Mouse (Mus musculus) left cerebral cortex, adult 2 months (tissue): Measurements from ENCODE around the gene Tagap1. TPM values are rescaled to one million over a fixed set of nuclear protein-coding genes. Genes with fewer than 3 reads are reported as not detected.
"Not testable (repeated sequence)": the region's sequence is repeated elsewhere in the genome, so short reads cannot be mapped to it uniquely, and the experiment has no call there.

Experiments used
- DNase-seq, 2 experiments: peaks; one replicate each; pipeline ENCODE4 v3.0.0; 2021 to 2022; ENCODE audit warnings: low spot score in 2 of 2, mixed read lengths in 1 of 2; ENCODE audit errors: extremely low spot score in 1 of 2
- H3K27ac ChIP-seq: fragments of 200-600 bp; 2 replicates; pipeline ENCODE4 v1.8.1; 2022
- H3K4me3 ChIP-seq: fragments of 200-600 bp; 2 replicates; pipeline ENCODE4 v1.8.1; 2022
- intact Hi-C: fragments of 180-260 bp; cut with DNase I; formaldehyde crosslinking; loops from one replicate; pipeline ENCODE4 v1.15.1; 2025
- long read RNA-seq, 2 experiments: library from polyadenylated mRNA; stranded (forward); transcript quantifications; one replicate each; pipeline ENCODE4 v2.0.0; 2021; ENCODE audit warnings: borderline mapping rate in 2 of 2
- total RNA-seq, 2 experiments: library from RNA; stranded (reverse); gene quantifications; 2 replicates each; pipeline ENCODE4 v1.2.3; 2021

Tagap1 gene
- total RNA-seq = 10 to 100 TPM; 28.5 to 31.5 TPM
- long read RNA-seq, experiment 1, partial matches to known transcripts = 68 of 104 reads
- long read RNA-seq, experiment 1, other reads (novel, unspliced or antisense) = 36 of 104 reads
- long read RNA-seq, experiment 2, partial matches to known transcripts = 42 of 49 reads
- long read RNA-seq, experiment 2, other reads (novel, unspliced or antisense) = 7 of 49 reads

- peak; percentile 40 to 45 for DNase-seq
- H3K27ac ChIP-seq, intact Hi-C loops: not testable (repeated sequence)
Observed at GRCm38 (mm10) chr17:6960776-6961175, at the start of gene Tagap1. TSS of gene Tagap1 (minus strand) at chr17:6961156.

GRCm38 (mm10) chr17:7009901-7010300, 48.9 kb upstream of the Tagap1 start:
- H3K27ac ChIP-seq, intact Hi-C loops, H3K4me3 ChIP-seq, DNase-seq: not testable (repeated sequence)

More at GRCm38 (mm10) chr17:6960776-6961175, at the start of gene Tagap1:
- peak within 1 kb of the TSS; percentile 45 for H3K4me3 ChIP-seq

- intact Hi-C loops, H3K27ac ChIP-seq, DNase-seq, H3K4me3 ChIP-seq: not testable (repeated sequence)
Observed at GRCm38 (mm10) chr17:7009440-7009839, 48.5 kb upstream of the Tagap1 start.

- H3K4me3 ChIP-seq, H3K27ac ChIP-seq, DNase-seq, intact Hi-C loops: not testable (repeated sequence)
Observed at GRCm38 (mm10) chr17:7008885-7009284, 47.9 kb upstream of the Tagap1 start.

- DNase-seq, intact Hi-C loops, H3K27ac ChIP-seq, H3K4me3 ChIP-seq: not testable (repeated sequence)
Observed at GRCm38 (mm10) chr17:7005646-7006045, 44.7 kb upstream of the Tagap1 start.

GRCm38 (mm10) chr17:7003392-7003791, 42.4 kb upstream of the Tagap1 start:
- H3K27ac ChIP-seq, DNase-seq, intact Hi-C loops, H3K4me3 ChIP-seq: not testable (repeated sequence)

GRCm38 (mm10) chr17:7001790-7002585, 41.0 kb upstream of the Tagap1 start:
- DNase-seq, H3K27ac ChIP-seq, intact Hi-C loops, H3K4me3 ChIP-seq: not testable (repeated sequence)

- intact Hi-C loops, H3K4me3 ChIP-seq, DNase-seq, H3K27ac ChIP-seq: not testable (repeated sequence)
Observed at GRCm38 (mm10) chr17:6997778-6998490, 37.0 kb upstream of the Tagap1 start.

- H3K27ac ChIP-seq, H3K4me3 ChIP-seq, DNase-seq, intact Hi-C loops: not testable (repeated sequence)
Observed at GRCm38 (mm10) chr17:6996826-6997225, 35.9 kb upstream of the Tagap1 start.

- H3K27ac ChIP-seq, intact Hi-C loops, H3K4me3 ChIP-seq, DNase-seq: not testable (repeated sequence)
Observed at GRCm38 (mm10) chr17:6995504-6995903, 34.5 kb upstream of the Tagap1 start.

GRCm38 (mm10) chr17:6986118-6986517, 25.2 kb upstream of the Tagap1 start:
- intact Hi-C loops, DNase-seq, H3K27ac ChIP-seq, H3K4me3 ChIP-seq: not testable (repeated sequence)

- H3K4me3 ChIP-seq, H3K27ac ChIP-seq, DNase-seq, intact Hi-C loops: not testable (repeated sequence)
Observed at GRCm38 (mm10) chr17:6980144-6980543, 19.2 kb upstream of the Tagap1 start.

GRCm38 (mm10) chr17:6979380-6979779, 18.4 kb upstream of the Tagap1 start:
- DNase-seq, H3K27ac ChIP-seq, intact Hi-C loops: not testable (repeated sequence)
- peak overlapping the region; percentile 59; the same call in 1 of the 2 replicates for H3K4me3 ChIP-seq

GRCm38 (mm10) chr17:6978287-6979248, 17.6 kb upstream of the Tagap1 start, which contains the start of gene Gm49721:
TSS of gene Gm49721 (plus strand) at chr17:6978904.
- DNase-seq = peak; percentile 47 to 58
- intact Hi-C loops, H3K27ac ChIP-seq: not testable (repeated sequence)
- peak within 1 kb of the TSS; percentile 59 for H3K4me3 ChIP-seq

GRCm38 (mm10) chr17:6974985-6975384, 14.0 kb upstream of the Tagap1 start:
- H3K27ac ChIP-seq, intact Hi-C loops, DNase-seq, H3K4me3 ChIP-seq: not testable (repeated sequence)
